Mouse (Mus musculus) spleen, postnatal 10 days (tissue): Measurements from ENCODE around the gene Msx1.
"Not testable (repeated sequence)": the region's sequence is repeated elsewhere in the genome, so short reads cannot be mapped to it uniquely, and the experiment has no call there.

Experiments used
- DNase-seq, 2 experiments: peaks; one replicate each; pipeline ENCODE4 v3.0.0; 2021 to 2022; ENCODE audit warnings: low spot score in 2 of 2

Gene Msx1

GRCm38 (mm10) chr5:37824461-37824795 lies at the start of gene Msx1:
Gene Msx1, minus strand, starts transcription at chr5:37824583.
- DNase-seq: peak in 1 of 2 experiments; percentile 27

GRCm38 (mm10) chr5:37865471-37865870 lies 41.1 kb upstream of the Msx1 start:
- no peak for DNase-seq

- DNase-seq: no peak
Measured at GRCm38 (mm10) chr5:37864309-37864708, 39.9 kb upstream of the Msx1 start.

- no peak for DNase-seq
Measured at GRCm38 (mm10) chr5:37860846-37861245, 36.5 kb upstream of the Msx1 start.

GRCm38 (mm10) chr5:37860151-37860721 lies 35.9 kb upstream of the Msx1 start:
- no peak for DNase-seq

GRCm38 (mm10) chr5:37857763-37858545 lies 33.6 kb upstream of the Msx1 start:
- DNase-seq: no peak

GRCm38 (mm10) chr5:37856057-37856456 lies 31.7 kb upstream of the Msx1 start:
- DNase-seq: no peak

- DNase-seq: no peak
Measured at GRCm38 (mm10) chr5:37854233-37854632, 29.9 kb upstream of the Msx1 start.

- no peak for DNase-seq
Measured at GRCm38 (mm10) chr5:37851305-37851982, 27.1 kb upstream of the Msx1 start.

GRCm38 (mm10) chr5:37848991-37849719 lies 24.8 kb upstream of the Msx1 start:
- no peak for DNase-seq

GRCm38 (mm10) chr5:37836267-37836646 lies 11.9 kb upstream of the Msx1 start:
- no peak for DNase-seq

- DNase-seq: no peak
Measured at GRCm38 (mm10) chr5:37835590-37836266, 11.3 kb upstream of the Msx1 start.

- DNase-seq: no peak
Measured at GRCm38 (mm10) chr5:37832766-37833165, 8.4 kb upstream of the Msx1 start.

- no peak for DNase-seq
Measured at GRCm38 (mm10) chr5:37832031-37832430, 7.6 kb upstream of the Msx1 start.

GRCm38 (mm10) chr5:37830436-37830835 lies 6.1 kb upstream of the Msx1 start:
- DNase-seq: not testable (repeated sequence)

GRCm38 (mm10) chr5:37829926-37830325 lies 5.5 kb upstream of the Msx1 start:
- DNase-seq: no peak

GRCm38 (mm10) chr5:37829296-37829670 lies 4.9 kb upstream of the Msx1 start:
- no peak for DNase-seq

GRCm38 (mm10) chr5:37828591-37829295 lies 4.4 kb upstream of the Msx1 start:
- DNase-seq: no peak

GRCm38 (mm10) chr5:37828001-37828400 lies 3.6 kb upstream of the Msx1 start:
- no peak for DNase-seq

GRCm38 (mm10) chr5:37827626-37827950 lies 3.2 kb upstream of the Msx1 start:
- DNase-seq: no peak
